8 mouse cellular contexts compared by ENCODE assay signal in genomic region chr19:30118344-30119312, GRCm38 (mm10). TPM values are rescaled to one million over a fixed set of nuclear protein-coding genes. Genes with fewer than 3 reads are reported as not detected.
DNase-seq lines count a peak whose midpoint lies in the region; ATAC-seq and TF ChIP-seq lines count a peak whose summit lies in the region.
"Had no signal": no experiment of that assay in that cellular context is flagged by ENCODE, and none has a peak within 500 bp of the region (broad histone marks: within the 10 kb centered on the region; RNA-seq: fewer than 3 reads in every experiment).

No protein-coding gene starts in this region.

- peak overlapping the region; percentile 72; the same call in 1 of the 2 replicates for H3K27ac ChIP-seq in hindbrain, embryonic 11.5 days (ENCODE audit: low read depth, low read length)
- peak overlapping the region; percentile 22; the same call in 1 of the 2 replicates for H3K27ac ChIP-seq in liver, embryonic 14.5 days
- peak overlapping the region; percentile 45; the same call in 1 of the 2 replicates for H3K27ac ChIP-seq in stomach, postnatal 0 days (replicated peaks)
- no peak overlapping the region for H3K27ac ChIP-seq in lung, postnatal 0 days (ENCODE audit: low read length)
- H3K27ac ChIP-seq: embryonic facial prominence, embryonic 12.5 days had no signal

- no peaks in the 10 kb centered on the region for H3K9me3 ChIP-seq in hindbrain, embryonic 11.5 days (ENCODE audit: control insufficient read depth, low read length)
- no peaks in the 10 kb centered on the region for H3K9me3 ChIP-seq in liver, embryonic 14.5 days (ENCODE audit: control insufficient read depth, low read length)
- no peaks in the 10 kb centered on the region for H3K9me3 ChIP-seq in stomach, postnatal 0 days (ENCODE audit: control insufficient read depth, low read length)
- no peaks in the 10 kb centered on the region for H3K9me3 ChIP-seq in lung, postnatal 0 days (ENCODE audit: low read length)
- H3K9me3 ChIP-seq: embryonic facial prominence, embryonic 12.5 days had no signal

- intact Hi-C loops in left cerebral cortex, postnatal 14 days (cut with DNase I), result loop anchor here (5.0 kb wide), 1 partner anchor 86 kb away; the partner anchor contains the start of gene Uhrf2

- no peak overlapping the region for H3K4me2 ChIP-seq in hindbrain, embryonic 11.5 days (replicated peaks; ENCODE audit: low read depth, low read length)
- no peak overlapping the region for H3K4me2 ChIP-seq in liver, embryonic 14.5 days (ENCODE audit: low read depth)
- H3K4me2 ChIP-seq in stomach, postnatal 0 days (replicated peaks; ENCODE audit: low read depth), result no peak overlapping the region
- H3K4me2 ChIP-seq in lung, postnatal 0 days (replicated peaks; ENCODE audit: low read depth, low read length), result no peak overlapping the region
- H3K4me2 ChIP-seq: embryonic facial prominence, embryonic 12.5 days had no signal

- 71% methylated on average over 17 of the region's 17 CpGs for WGBS in hindbrain, embryonic 11.5 days
- WGBS in liver, embryonic 14.5 days (ENCODE audit: insufficient replicate concordance), result 65% methylated on average over 17 of the region's 17 CpGs
- WGBS in stomach, postnatal 0 days, result 68% methylated on average over 17 of the region's 17 CpGs
- WGBS in lung, postnatal 0 days, result 81% methylated on average over 17 of the region's 17 CpGs

- H3K27me3 ChIP-seq in hindbrain, embryonic 11.5 days (ENCODE audit: control insufficient read depth, insufficient read depth, low read length), result no peaks in the 10 kb centered on the region
- no peaks in the 10 kb centered on the region for H3K27me3 ChIP-seq in liver, embryonic 14.5 days (ENCODE audit: control insufficient read depth, insufficient read depth, low read length)
- H3K27me3 ChIP-seq in stomach, postnatal 0 days (ENCODE audit: control insufficient read depth, insufficient read depth, low read length), result no peaks in the 10 kb centered on the region
- H3K27me3 ChIP-seq in lung, postnatal 0 days (replicated peaks; ENCODE audit: insufficient read depth, low read length), result no peaks in the 10 kb centered on the region
- H3K27me3 ChIP-seq: embryonic facial prominence, embryonic 12.5 days had no signal

- TF ChIP-seq CTCF in liver, embryonic 14.5 days (IDR thresholded peaks at IDR 0.05; ENCODE audit: low read depth), result no peak
- no peak for TF ChIP-seq CTCF in stomach, postnatal 0 days (IDR thresholded peaks at IDR 0.05; ENCODE audit: low read depth)
- no peak for TF ChIP-seq CTCF in lung, postnatal 0 days (IDR thresholded peaks at IDR 0.05)

- H3K9ac ChIP-seq in hindbrain, embryonic 11.5 days (ENCODE audit: low read depth, low read length), result no peak overlapping the region
- no peak overlapping the region for H3K9ac ChIP-seq in liver, embryonic 14.5 days (replicated peaks)
- H3K9ac ChIP-seq in stomach, postnatal 0 days (ENCODE audit: low read length), result no peak overlapping the region
- H3K9ac ChIP-seq in lung, postnatal 0 days (replicated peaks; ENCODE audit: low read depth), result no peak overlapping the region
- H3K9ac ChIP-seq: embryonic facial prominence, embryonic 12.5 days had no signal

- ATAC-seq in hindbrain, embryonic 11.5 days (ENCODE audit: low FRiP score), result peak; percentile 58; the same call in 1 of the 2 replicates
- peak; percentile 84 for ATAC-seq in liver, embryonic 14.5 days (ENCODE audit: insufficient read depth)
- peak; percentile 91 for ATAC-seq in stomach, postnatal 0 days (ENCODE audit: low FRiP score, low TSS enrichment)
- no peak for ATAC-seq in lung, postnatal 0 days

- DNase-seq in left cerebral cortex, postnatal 14 days (ENCODE audit: low spot score in 2 of 2), result peak; percentile 47 to 59
- DNase-seq in left cerebral cortex, adult 11 months (ENCODE audit: low spot score), result no peak
- no peak for DNase-seq in hindbrain, embryonic 11.5 days (ENCODE audit: low spot score)
- peak; percentile 17 to 19 (median 18) for DNase-seq in liver, embryonic 14.5 days (ENCODE audit: low read depth in 3 of 3, low spot score in 3 of 3)
- DNase-seq in stomach, postnatal 0 days (ENCODE audit: low spot score), result peak; percentile 83
- DNase-seq in lung, postnatal 0 days (ENCODE audit: low spot score), result no peak
- no peak for DNase-seq in c-Kit-positive CD71-positive TER-119-positive erythroid progenitor cells, embryonic 14.5 days (ENCODE audit: low spot score)

- no peaks in the 10 kb centered on the region for H3K36me3 ChIP-seq in hindbrain, embryonic 11.5 days (ENCODE audit: control insufficient read depth, insufficient read depth, low read length)
- no peaks in the 10 kb centered on the region for H3K36me3 ChIP-seq in liver, embryonic 14.5 days (replicated peaks; ENCODE audit: control insufficient read depth, insufficient read depth, low read depth)
- H3K36me3 ChIP-seq in stomach, postnatal 0 days (ENCODE audit: control insufficient read depth, insufficient read depth, low read length), result no peaks in the 10 kb centered on the region
- H3K36me3 ChIP-seq in lung, postnatal 0 days (ENCODE audit: insufficient read depth, low read length), result no peaks in the 10 kb centered on the region
- H3K36me3 ChIP-seq: embryonic facial prominence, embryonic 12.5 days had no signal

- no peak for TF ChIP-seq EP300 in liver, embryonic 14.5 days (IDR thresholded peaks at IDR 0.05; ENCODE audit: low read depth)
- TF ChIP-seq EP300 in stomach, postnatal 0 days (optimal IDR thresholded peaks at IDR 0.05), result no peak
- TF ChIP-seq EP300 in lung, postnatal 0 days (IDR thresholded peaks at IDR 0.05), result no peak

- no peak overlapping the region for H3K4me3 ChIP-seq in hindbrain, embryonic 11.5 days (ENCODE audit: low read depth, low read length)
- no peak overlapping the region for H3K4me3 ChIP-seq in liver, embryonic 14.5 days (ENCODE audit: insufficient read depth in 1 of 2, low read depth in 2 of 2, low read length in 2 of 2)
- no peak overlapping the region for H3K4me3 ChIP-seq in stomach, postnatal 0 days (ENCODE audit: low read depth, low read length)
- H3K4me3 ChIP-seq in lung, postnatal 0 days (ENCODE audit: low read depth, low read length), result no peak overlapping the region
- H3K4me3 ChIP-seq: embryonic facial prominence, embryonic 12.5 days had no signal

- 0 out of 2 replicates have a peak, but pooled peaks cover 4% of the 10 kb centered on the region for H3K4me1 ChIP-seq in hindbrain, embryonic 11.5 days (replicated peaks; ENCODE audit: control insufficient read depth, insufficient read depth, low read length)
- peaks cover 0 to 8% of the 10 kb centered on the region in 2 experiments; a peak in 2 of 4 replicates for H3K4me1 ChIP-seq in liver, embryonic 14.5 days (replicated peaks; ENCODE audit: control insufficient read depth in 2 of 2, insufficient read depth in 2 of 2, low read length in 1 of 2)
- 0 out of 2 replicates have a peak, but pooled peaks cover 3% of the 10 kb centered on the region for H3K4me1 ChIP-seq in stomach, postnatal 0 days (replicated peaks; ENCODE audit: control insufficient read depth, insufficient read depth)
- H3K4me1 ChIP-seq in lung, postnatal 0 days (ENCODE audit: insufficient read depth, low read depth, low read length), result no peaks in the 10 kb centered on the region

RNA-seq across cellular contexts. Expression of gene Gldc, which starts 56.6 kb away (rescaled TPM):
- 10 to 100 TPM; 18.1 to 18.2 TPM for total RNA-seq in left cerebral cortex, postnatal 14 days (2021)
- 18.7 and 22.0 TPM in 2 replicates for polyA plus RNA-seq in hindbrain, embryonic 11.5 days (2014; fragmentation: Nextera tagmentation; extraction: Ambion mirVana)
- polyA plus RNA-seq in liver, embryonic 14.5 days (2012; rRNA removed), result 19.2 and 24.6 TPM in 2 replicates
- polyA plus RNA-seq in liver, embryonic 14.5 days (2014; fragmentation: Nextera tagmentation; extraction: Ambion mirVana), result 15.7 and 20.8 TPM in 2 replicates
- polyA plus RNA-seq in stomach, postnatal 0 days (2015; fragmentation: Nextera tagmentation; extraction: Ambion mirVana), result 18.3 and 19.0 TPM in 2 replicates
- 0.07 and 0.10 TPM in 2 replicates for polyA plus RNA-seq in lung, postnatal 0 days (2015; fragmentation: Nextera tagmentation; extraction: Ambion mirVana)

Comparison
In these comparisons a context has a peak if more than half of its experiments do, and no peak if none do; other contexts are left out.
1. DNase-seq: peak in left cerebral cortex, postnatal 14 days (2 of 2), liver, embryonic 14.5 days (3 of 3) and stomach, postnatal 0 days (single experiment); none in left cerebral cortex, adult 11 months (single experiment), hindbrain, embryonic 11.5 days (single experiment), lung, postnatal 0 days (single experiment) and c-Kit-positive CD71-positive TER-119-positive erythroid progenitor cells, embryonic 14.5 days (single experiment).
2. RNA of gene Gldc, which starts 56.6 kb away (polyA plus RNA-seq): 15.7 to 24.6 TPM in liver, embryonic 14.5 days, 18.7 to 22.0 TPM in hindbrain, embryonic 11.5 days and 18.3 to 19.0 TPM in stomach, postnatal 0 days; 0.07 to 0.10 TPM in lung, postnatal 0 days; every median in the first group is over 10 times any median in the second.